Mouse (Mus musculus): Measurements from ENCODE around the gene Oaz1. TPM values are rescaled to one million over a fixed set of nuclear protein-coding genes. Genes with fewer than 3 reads are reported as not detected.

Oaz1 gene
- polyA plus RNA-seq, 1 experiment, result 779 TPM

DNA sequence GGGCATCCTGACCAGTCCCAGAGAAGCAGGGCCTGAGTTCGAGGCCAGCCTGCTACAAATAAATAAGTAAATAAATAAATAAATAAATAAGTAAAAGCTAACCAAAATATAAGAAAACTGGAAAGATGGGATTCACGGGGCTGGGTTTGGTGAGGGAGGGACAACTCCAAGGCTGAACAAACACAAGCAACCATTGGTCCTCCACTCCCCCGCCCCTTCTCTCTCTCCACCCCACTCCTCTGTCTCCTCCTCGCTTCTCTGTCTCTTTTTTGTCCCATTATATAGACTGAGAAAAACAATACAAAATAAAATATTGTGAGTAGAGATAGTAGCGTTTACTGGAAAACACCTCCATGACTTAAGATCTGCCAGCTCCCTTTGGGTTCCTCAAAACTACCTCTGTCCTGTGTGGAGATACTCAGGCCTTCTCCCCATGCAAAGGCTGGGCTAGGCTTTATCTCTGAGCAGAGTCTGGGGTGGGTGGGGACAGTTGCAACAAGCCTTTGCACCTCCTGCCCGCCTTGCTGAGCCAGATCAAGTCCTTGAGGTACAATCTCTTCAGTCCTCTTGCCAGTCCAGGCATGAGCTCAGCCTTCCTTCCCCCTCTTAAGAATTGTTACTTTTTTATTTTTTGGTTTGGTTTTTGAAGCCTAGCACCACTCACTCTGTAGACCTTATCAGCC, 7.7 kb upstream of the Oaz1 start:
- no peak overlapping the region for H3K4me3 ChIP-seq (replicated peaks; ENCODE audit: insufficient read depth, low read depth, low read length)
- no peaks in the 10 kb centered on the region for H3K4me1 ChIP-seq (ENCODE audit: control insufficient read depth, insufficient read depth, low read length)
- no peak for DNase-seq
- no peaks in the 10 kb centered on the region for H3K27me3 ChIP-seq (ENCODE audit: control insufficient read depth, insufficient read depth, low read length)
- TF ChIP-seq CTCF (IDR thresholded peaks at IDR 0.05; ENCODE audit: borderline replicate concordance, insufficient read depth, low read depth, low read length) (no peak), POLR2A (IDR thresholded peaks at IDR 0.05; ENCODE audit: borderline replicate concordance, insufficient read depth, low read length) (no peak)
- 63% methylated on average over 6 of the region's 6 CpGs for WGBS
- H3K27ac ChIP-seq (ENCODE audit: insufficient read depth, low read length), result no peak overlapping the region

- no peak overlapping the region for H3K4me3 ChIP-seq (replicated peaks; ENCODE audit: insufficient read depth, low read depth, low read length)
- DNase-seq, result no peak
- WGBS, result 66% methylated on average over 3 of the region's 3 CpGs
- no peak overlapping the region for H3K27ac ChIP-seq (ENCODE audit: insufficient read depth, low read length)
- no peaks in the 10 kb centered on the region for H3K4me1 ChIP-seq (ENCODE audit: control insufficient read depth, insufficient read depth, low read length)
- TF ChIP-seq POLR2A (IDR thresholded peaks at IDR 0.05; ENCODE audit: borderline replicate concordance, insufficient read depth, low read length) (no peak), CTCF (IDR thresholded peaks at IDR 0.05; ENCODE audit: borderline replicate concordance, insufficient read depth, low read depth, low read length) (no peak)
- H3K27me3 ChIP-seq (ENCODE audit: control insufficient read depth, insufficient read depth, low read length), result no peaks in the 10 kb centered on the region
Observed at GRCm38 (mm10) chr10:80819406-80819805, 7.0 kb upstream of the Oaz1 start.

DNA sequence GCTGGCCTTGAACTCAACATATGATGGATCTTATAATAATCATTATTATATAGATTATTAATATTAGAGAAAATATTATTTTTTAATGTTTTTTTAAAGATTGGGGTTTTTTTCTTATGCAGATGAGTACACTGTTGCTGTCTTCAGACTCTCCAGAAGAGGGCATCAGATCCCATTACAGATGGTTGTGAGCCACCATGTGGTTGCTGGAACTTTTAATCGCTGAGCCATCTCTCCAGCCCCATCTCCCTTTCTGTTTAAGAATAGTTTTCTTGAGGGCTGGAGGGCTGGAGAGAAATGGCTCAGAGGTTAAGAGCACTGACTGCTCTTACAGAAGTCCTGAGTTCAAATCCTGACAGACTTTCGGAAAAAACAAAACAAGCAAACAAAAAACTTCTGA, 4.5 kb upstream of the Oaz1 start:
- DNase-seq, result peak in 1 of 2 experiments; percentile 55
- 40% methylated on average over 2 of the region's 2 CpGs for WGBS

DNA sequence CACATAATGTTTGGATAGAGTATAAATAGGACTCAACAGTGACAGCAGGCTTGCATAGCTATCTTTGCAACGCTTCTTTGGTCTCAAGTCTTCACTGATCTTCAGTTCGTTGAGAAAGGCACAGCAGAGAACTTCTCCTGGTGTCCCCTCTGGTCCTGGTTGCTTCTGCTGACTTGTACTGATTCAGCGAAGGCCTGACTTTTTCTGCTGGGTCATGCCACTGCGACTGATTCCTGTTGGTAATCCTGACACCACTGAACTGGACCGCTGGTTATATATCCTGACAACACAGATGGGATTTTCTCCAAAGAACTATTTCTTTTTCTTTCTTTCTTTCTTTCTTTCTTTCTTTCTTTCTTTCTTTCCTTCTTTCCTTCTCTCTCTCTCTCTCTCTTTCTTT, 3.9 kb upstream of the Oaz1 start:
- WGBS, result 87% methylated on average over 5 of the region's 5 CpGs
- no peak overlapping the region for H3K4me3 ChIP-seq (replicated peaks; ENCODE audit: insufficient read depth, low read depth, low read length)
- H3K27ac ChIP-seq (ENCODE audit: insufficient read depth, low read length), result no peak overlapping the region
- H3K4me1 ChIP-seq (ENCODE audit: control insufficient read depth, insufficient read depth, low read length), result no peaks in the 10 kb centered on the region
- TF ChIP-seq POLR2A (IDR thresholded peaks at IDR 0.05; ENCODE audit: borderline replicate concordance, insufficient read depth, low read length), result no peak
- TF ChIP-seq CTCF (IDR thresholded peaks at IDR 0.05; ENCODE audit: borderline replicate concordance, insufficient read depth, low read depth, low read length), result no peak
- DNase-seq, result no peak
- H3K27me3 ChIP-seq (ENCODE audit: control insufficient read depth, insufficient read depth, low read length), result no peaks in the 10 kb centered on the region

More for the DNA sequence above, 4.5 kb upstream of the Oaz1 start:
- Histone ChIP-seq H3K27ac (ENCODE audit: insufficient read depth, low read length) (no peak overlapping the region), H3K4me3 (replicated peaks; ENCODE audit: insufficient read depth, low read depth, low read length) (no peak overlapping the region), H3K27me3 (ENCODE audit: control insufficient read depth, insufficient read depth, low read length) (no peaks in the 10 kb centered on the region), H3K4me1 (ENCODE audit: control insufficient read depth, insufficient read depth, low read length) (no peaks in the 10 kb centered on the region)
- TF ChIP-seq POLR2A (IDR thresholded peaks at IDR 0.05; ENCODE audit: borderline replicate concordance, insufficient read depth, low read length) (no peak), CTCF (IDR thresholded peaks at IDR 0.05; ENCODE audit: borderline replicate concordance, insufficient read depth, low read depth, low read length) (peak; percentile 53; the same call in 1 of the 2 replicates)

DNA sequence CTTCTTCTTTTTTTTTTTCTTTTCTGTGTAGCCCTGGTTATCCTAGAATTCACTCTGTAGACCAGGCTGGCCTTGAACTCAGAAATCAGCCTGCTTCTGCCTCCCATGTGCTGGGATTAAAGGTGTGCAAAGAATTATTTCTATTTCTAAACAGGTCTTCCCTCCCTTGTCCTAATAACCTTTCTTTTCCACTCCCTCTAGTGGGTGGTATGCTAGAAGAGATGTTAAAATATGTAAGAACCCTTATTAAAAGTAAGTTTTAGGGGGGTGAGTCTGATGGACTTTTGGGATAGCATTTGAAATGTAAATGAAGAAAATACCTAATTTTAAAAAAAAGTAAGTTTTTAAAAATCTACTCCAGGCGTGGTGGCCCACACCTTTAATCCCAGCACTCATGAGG, 3.1 kb upstream of the Oaz1 start:
- WGBS, result 98% methylated on average over 1 of the region's 1 CpGs
- H3K4me3 ChIP-seq (replicated peaks; ENCODE audit: insufficient read depth, low read depth, low read length), result no peak overlapping the region
- H3K27me3 ChIP-seq (ENCODE audit: control insufficient read depth, insufficient read depth, low read length), result no peaks in the 10 kb centered on the region
- DNase-seq, result no peak
- TF ChIP-seq CTCF (IDR thresholded peaks at IDR 0.05; ENCODE audit: borderline replicate concordance, insufficient read depth, low read depth, low read length) (no peak), POLR2A (IDR thresholded peaks at IDR 0.05; ENCODE audit: borderline replicate concordance, insufficient read depth, low read length) (no peak)
- no peaks in the 10 kb centered on the region for H3K4me1 ChIP-seq (ENCODE audit: control insufficient read depth, insufficient read depth, low read length)
- no peak overlapping the region for H3K27ac ChIP-seq (ENCODE audit: insufficient read depth, low read length)

- WGBS, result 74% methylated on average over 8 of the region's 8 CpGs
- no peak overlapping the region for H3K27ac ChIP-seq (ENCODE audit: insufficient read depth, low read length)
- H3K4me3 ChIP-seq (replicated peaks; ENCODE audit: insufficient read depth, low read depth, low read length), result no peak overlapping the region
- no peak for DNase-seq
- no peaks in the 10 kb centered on the region for H3K27me3 ChIP-seq (ENCODE audit: control insufficient read depth, insufficient read depth, low read length)
- H3K4me1 ChIP-seq (ENCODE audit: control insufficient read depth, insufficient read depth, low read length), result no peaks in the 10 kb centered on the region; the same call in 1 of the 2 replicates
- no peak for TF ChIP-seq POLR2A (IDR thresholded peaks at IDR 0.05; ENCODE audit: borderline replicate concordance, insufficient read depth, low read length)
- no peak for TF ChIP-seq CTCF (IDR thresholded peaks at IDR 0.05; ENCODE audit: borderline replicate concordance, insufficient read depth, low read depth, low read length)
Observed at GRCm38 (mm10) chr10:80823847-80824643, 2.4 kb upstream of the Oaz1 start.

- TF ChIP-seq CTCF (IDR thresholded peaks at IDR 0.05; ENCODE audit: borderline replicate concordance, insufficient read depth, low read depth, low read length), result no peak
- no peak for TF ChIP-seq POLR2A (IDR thresholded peaks at IDR 0.05; ENCODE audit: borderline replicate concordance, insufficient read depth, low read length)
Observed at GRCm38 (mm10) chr10:80824827-80825226, 1.6 kb upstream of the Oaz1 start.

More at GRCm38 (mm10) chr10:80824827-80825226, 1.6 kb upstream of the Oaz1 start:
- no peak overlapping the region for H3K4me3 ChIP-seq (replicated peaks; ENCODE audit: insufficient read depth, low read depth, low read length)
- no peak for DNase-seq
- peaks cover 8% of the 10 kb centered on the region for H3K4me1 ChIP-seq (ENCODE audit: control insufficient read depth, insufficient read depth, low read length)
- 72% methylated on average over 2 of the region's 2 CpGs for WGBS
- no peaks in the 10 kb centered on the region for H3K27me3 ChIP-seq (ENCODE audit: control insufficient read depth, insufficient read depth, low read length)
- H3K27ac ChIP-seq (ENCODE audit: insufficient read depth, low read length), result no peak overlapping the region

Measured in cerebellum, adult 2 months (tissue).